Mouse (Mus musculus) myocyte (in vitro differentiated cells): ENCODE measurements around the gene Ift80.

Source experiments
- MAX ChIP-seq: IDR thresholded peaks from one replicate; pipeline ENCODE4 v1.6.1; 2011; ENCODE audit warnings: low read depth, mild to moderate bottlenecking, control low read depth
- MYOD1 ChIP-seq, 3 experiments: IDR thresholded peaks; one replicate each; pipeline ENCODE4 v1.6.1; 2011; ENCODE audit warnings: control low read depth in 2 of 3, low read depth in 2 of 3, mild to moderate bottlenecking in 2 of 3, moderate library complexity in 1 of 3; ENCODE audit not compliant: insufficient read length in 2 of 3, control insufficient read depth in 1 of 3
- POLR2A ChIP-seq: IDR thresholded peaks from one replicate; pipeline ENCODE4 v1.6.1; 2011; ENCODE audit warnings: low read depth, mild to moderate bottlenecking, control low read depth, moderate library complexity; ENCODE audit not compliant: insufficient read length
- POLR2AphosphoS2 ChIP-seq: IDR thresholded peaks from one replicate; pipeline ENCODE4 v1.6.1; 2011; ENCODE audit warnings: low read depth, control low read depth; ENCODE audit not compliant: insufficient read length
- TCF12 ChIP-seq: IDR thresholded peaks from one replicate; pipeline ENCODE4 v1.6.1; 2011; ENCODE audit warnings: mild to moderate bottlenecking, control low read depth; ENCODE audit not compliant: poor library complexity, insufficient read depth, severe bottlenecking
- USF1 ChIP-seq: IDR thresholded peaks from one replicate; pipeline ENCODE4 v1.6.1; 2011; ENCODE audit warnings: low read depth, mild to moderate bottlenecking, control low read depth, moderate library complexity

GRCm38 (mm10) chr3:68844025-68844424, 160.3 kb downstream of the Ift80 start:
- TF ChIP-seq POLR2A, result no peak
- TF ChIP-seq POLR2AphosphoS2, result no peak
- no peak for TF ChIP-seq USF1
- no peak for TF ChIP-seq MYOD1 (IDR thresholded peaks at IDR 0.05; ENCODE audit: control insufficient read depth in 1 of 3, insufficient read length in 2 of 3, low read depth in 2 of 3)
- TF ChIP-seq MAX, result no peak
- no peak for TF ChIP-seq TCF12
